Mouse (Mus musculus) heart, postnatal 25 days (tissue): ENCODE measurements around the gene Erich2. TPM values are rescaled to one million over a fixed set of nuclear protein-coding genes. Genes with fewer than 3 reads are reported as not detected.
"Not testable (repeated sequence)": the region's sequence is repeated elsewhere in the genome, so short reads cannot be mapped to it uniquely, and the experiment has no call there.

Experiments used
- DNase-seq: peaks from one replicate; pipeline ENCODE4 v3.0.0; 2022; ENCODE audit warnings: low spot score
- intact Hi-C: fragments of 180-260 bp; cut with DNase I; formaldehyde crosslinking; loops from one replicate; pipeline ENCODE4 v1.15.1; 2025
- total RNA-seq, 2 experiments: library from RNA; stranded (reverse); gene quantifications; 2 replicates each; pipeline ENCODE4 v1.2.3; 2021

Erich2 gene
- not detected for total RNA-seq

- DNase-seq, result no peak
- intact Hi-C loops, result no loop called here
These were observed at the start of gene Erich2 for GRCm38 (mm10) chr2:70508496-70508895. Gene Erich2 (plus strand): TSS chr2:70508819.

GRCm38 (mm10) chr2:70463606-70464005, 45.0 kb upstream of the Erich2 start:
- DNase-seq, result no peak
- intact Hi-C loops, result no loop called here

DNA sequence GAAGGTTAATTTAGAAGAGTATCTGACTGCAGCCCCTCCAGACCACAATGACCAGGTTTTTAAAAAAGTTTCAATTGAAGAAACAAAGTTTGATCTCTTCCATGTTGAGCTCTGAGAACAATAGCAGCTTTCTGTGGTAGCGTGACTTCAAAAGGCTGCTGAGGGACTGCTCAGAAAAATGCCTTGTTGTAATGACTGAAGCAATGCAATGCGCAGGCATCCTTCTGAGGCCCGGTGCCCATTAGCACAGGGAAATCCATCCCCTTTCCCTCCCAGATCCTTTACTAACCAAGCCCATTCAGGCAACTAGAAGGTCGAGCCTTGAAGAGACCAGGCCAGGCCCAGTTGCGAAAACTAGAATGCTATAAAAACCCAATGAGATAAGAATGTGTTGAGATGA, 37.5 kb upstream of the Erich2 start:
- intact Hi-C loops, result no loop called here
- no peak for DNase-seq

DNA sequence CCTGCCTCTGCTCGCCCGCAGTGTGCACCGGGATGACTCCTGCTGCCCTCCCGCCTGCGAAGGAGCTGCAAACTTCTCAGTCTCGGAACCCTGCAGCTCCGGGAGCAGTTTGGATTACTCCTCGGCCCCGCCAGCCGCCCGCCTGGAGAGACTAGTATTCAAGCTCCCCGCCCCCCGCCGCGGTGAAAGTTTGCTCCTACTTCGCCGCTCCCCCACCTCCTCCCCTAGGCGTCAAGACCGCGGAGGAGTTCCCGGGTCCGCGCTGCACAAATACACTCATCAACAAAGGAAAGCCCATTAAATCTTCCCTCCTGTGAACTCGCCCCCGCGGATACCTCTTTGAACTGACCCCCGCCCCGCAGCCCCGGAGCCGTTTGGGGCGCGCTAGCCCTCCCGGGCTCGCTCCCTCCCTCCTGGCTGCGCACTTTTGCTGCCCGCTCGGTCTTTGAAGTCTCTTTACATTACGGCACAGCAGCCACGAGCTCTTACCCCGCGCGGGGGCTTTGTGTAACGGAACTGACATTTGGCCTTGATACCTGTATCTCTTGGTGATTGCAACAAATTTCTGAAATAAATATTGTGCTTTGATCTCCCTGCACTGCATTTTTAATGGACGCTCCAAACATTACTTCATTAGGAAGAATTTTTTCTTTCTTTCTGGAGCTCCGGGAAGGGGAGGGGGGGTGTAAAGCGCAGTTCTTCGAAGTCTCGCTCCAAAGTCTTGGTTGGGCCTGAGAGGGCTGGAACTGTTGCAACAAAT, 36.6 kb upstream of the Erich2 start:
- no peak for DNase-seq
- intact Hi-C loops, result no loop called here

DNA sequence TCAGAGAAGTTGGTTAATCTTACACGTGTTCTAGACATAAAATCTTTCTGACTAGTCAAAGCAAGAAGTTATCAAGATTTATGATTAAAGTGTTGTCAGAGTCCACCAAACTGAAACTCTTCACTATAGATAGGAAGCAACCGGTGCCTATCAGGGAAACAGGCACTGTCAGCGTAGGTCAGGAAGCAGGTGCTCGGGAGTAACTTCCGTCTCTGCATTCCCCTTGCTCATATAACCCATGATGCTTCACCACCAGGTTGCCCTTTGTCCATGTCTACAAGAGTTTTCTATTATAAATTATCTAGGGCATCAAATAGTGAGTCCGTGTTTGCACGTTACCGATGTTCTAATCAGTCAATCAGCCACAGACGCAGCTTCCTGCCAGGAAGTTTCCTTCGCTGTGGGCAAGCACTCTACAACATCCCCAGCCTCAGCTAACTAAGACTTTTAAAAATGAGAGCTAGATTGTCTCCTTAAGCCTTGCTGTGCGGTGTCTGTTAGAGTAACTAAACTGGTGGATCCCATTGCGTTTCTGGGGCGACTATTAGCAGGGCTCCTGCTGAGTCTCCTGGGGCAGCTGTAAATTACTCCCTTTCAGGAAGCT, 10.8 kb upstream of the Erich2 start:
- intact Hi-C loops, result no loop called here
- DNase-seq, result no peak

DNA sequence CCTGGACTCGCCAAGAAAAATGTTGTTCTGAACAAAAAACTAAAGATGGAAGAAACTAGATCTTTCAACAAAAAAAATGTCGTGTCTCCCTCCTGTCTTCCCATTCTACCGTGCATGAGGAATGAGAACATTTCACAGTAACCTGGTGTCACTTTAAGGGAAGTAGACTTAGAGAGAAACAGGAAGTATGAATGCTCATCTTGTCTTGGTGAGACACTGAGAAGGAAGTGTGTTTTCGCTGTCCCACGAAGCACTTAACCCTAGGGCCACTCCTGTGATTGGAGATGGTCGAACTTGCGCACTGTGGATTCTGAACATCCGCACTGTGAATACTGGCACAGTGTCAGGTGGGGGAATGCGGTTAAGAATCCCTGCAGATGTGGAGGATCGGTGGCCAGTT, 5.2 kb upstream of the Erich2 start:
- no peak for DNase-seq
- intact Hi-C loops, result no loop called here

GRCm38 (mm10) chr2:70505229-70505628, 3.4 kb upstream of the Erich2 start:
- DNase-seq, result no peak
- intact Hi-C loops, result no loop called here

DNA sequence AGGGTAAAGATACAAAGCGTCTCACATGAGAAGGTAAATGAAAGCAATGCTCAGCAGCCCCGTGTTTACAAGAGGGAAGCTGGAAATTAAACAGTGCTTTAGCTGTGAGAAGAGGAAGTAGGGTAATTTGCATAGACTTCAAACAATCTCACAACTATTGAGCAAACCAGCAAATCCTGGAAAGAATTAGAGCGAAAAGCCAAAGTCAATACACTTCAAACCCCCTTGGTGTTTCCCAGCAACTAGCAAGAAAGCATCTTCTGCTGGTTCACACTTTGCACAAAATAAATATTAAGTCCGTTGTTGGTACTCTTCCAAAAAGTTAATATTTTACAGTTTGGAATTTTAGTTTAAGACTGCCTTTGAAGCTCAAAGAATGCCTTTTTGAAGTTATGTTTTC, 2.7 kb upstream of the Erich2 start:
- intact Hi-C loops, result no loop called here

GRCm38 (mm10) chr2:70506372-70506771, 2.2 kb upstream of the Erich2 start:
- intact Hi-C loops, result no loop called here
- DNase-seq, result no peak

More for the DNA sequence above, 2.7 kb upstream of the Erich2 start:
- DNase-seq, result no peak

DNA sequence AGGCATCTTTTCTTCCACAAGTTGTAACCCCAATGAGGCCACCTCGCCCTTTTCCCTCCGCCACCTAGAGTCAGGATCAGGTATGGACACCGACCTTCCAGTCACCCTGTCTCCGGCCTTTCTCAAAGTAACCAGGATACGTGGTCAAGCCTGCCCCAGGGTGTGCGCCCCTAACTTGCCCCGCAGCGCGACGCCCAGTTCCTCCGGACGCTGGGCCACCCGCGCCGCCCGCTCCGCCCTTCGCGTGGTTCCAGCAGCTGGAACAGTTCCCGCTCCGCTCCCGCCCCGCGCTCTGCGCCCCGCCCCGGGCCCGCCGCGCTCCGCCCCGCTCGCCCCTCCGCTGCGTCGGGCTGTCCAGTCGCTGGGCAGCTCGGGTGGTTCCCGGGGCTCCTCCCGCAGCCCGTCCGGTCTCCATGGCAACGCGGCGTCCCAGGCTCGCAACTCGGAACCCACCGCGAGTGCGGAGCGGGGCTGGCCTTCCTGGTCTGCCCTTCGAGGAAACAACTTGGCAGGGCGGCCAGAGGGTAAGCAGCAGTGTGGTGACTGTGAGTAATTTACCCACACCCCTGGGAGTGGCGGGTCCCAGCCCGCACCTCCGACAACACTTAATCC, 508 bp downstream of the Erich2 start:
- DNase-seq, result peak; percentile 50
- intact Hi-C loops, result no loop called here

DNA sequence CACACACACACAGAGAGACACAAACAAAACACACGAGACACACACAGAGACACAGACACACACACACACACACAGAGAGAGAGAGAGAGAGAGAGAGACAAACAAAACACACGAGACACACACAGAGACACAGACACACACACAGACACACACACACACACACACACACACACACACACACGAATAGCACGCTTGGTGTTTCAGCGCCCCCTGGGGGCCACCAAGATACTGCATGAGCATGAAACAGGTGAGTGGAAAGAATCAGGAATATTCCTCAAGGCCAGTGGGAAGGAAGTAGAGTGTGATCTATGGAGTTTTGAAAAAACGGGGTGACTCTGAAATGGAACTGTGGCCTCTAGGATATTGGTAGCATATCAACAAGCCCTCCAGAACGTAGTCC, 29.7 kb downstream of the Erich2 start:
- DNase-seq, intact Hi-C loops: not testable (repeated sequence)

GRCm38 (mm10) chr2:70550671-70551070, 42.1 kb downstream of the Erich2 start:
- DNase-seq, result no peak
- intact Hi-C loops, result no loop called here

GRCm38 (mm10) chr2:70551446-70551845, 42.8 kb downstream of the Erich2 start:
- intact Hi-C loops, result no loop called here

DNA sequence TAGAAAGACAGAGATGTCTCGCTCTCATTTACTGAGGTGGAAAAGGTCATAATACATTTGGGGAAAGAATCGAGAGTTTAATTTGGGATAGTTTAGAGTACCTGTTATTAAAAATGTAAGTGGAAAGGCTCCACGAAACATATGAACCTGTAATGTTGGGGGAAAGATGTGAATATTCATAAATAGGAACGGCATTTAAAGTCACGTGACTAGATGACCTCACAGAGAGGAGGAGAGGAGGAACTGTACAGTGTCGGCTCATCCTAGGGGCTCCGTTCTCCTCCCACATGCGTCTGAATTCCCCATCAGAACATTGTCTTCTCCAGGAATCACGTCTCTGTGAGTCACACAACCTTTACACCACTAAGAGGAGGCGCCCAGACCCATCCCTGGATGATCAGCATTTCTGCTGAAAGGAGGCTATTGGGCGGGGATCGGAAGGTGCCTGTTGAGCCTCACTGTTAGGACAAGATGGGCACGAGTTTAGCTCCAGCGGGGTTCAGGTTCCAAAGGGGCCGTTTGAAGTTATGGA, 43.5 kb downstream of the Erich2 start:
- intact Hi-C loops, result no loop called here
- DNase-seq, result no peak

More at GRCm38 (mm10) chr2:70551446-70551845, 42.8 kb downstream of the Erich2 start:
- DNase-seq, result no peak

DNA sequence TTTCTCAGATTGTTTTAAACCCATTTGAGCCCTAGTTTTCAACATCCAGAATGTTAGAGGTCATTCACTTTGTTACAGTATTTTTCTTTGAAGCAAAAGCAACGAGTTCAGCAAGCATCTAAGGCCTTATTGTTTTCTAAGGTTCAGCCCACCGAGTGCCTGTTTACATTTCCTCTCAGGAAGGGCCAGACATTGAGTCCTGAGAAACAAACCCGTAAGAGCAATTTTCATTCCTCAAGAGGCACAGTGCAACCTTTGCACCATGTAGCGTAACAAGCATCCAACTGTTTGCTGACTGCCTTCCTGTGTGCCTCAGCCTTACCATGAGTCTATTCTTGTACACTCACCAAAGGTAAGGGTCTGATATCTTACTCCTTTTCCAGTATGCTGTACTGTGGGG, 44.2 kb downstream of the Erich2 start, which contains the start of gene Gad1:
Gad1 (plus strand) TSS at position 301 of the 400 bp plus-strand sequence.
- DNase-seq, result no peak
- intact Hi-C loops, result no loop called here

DNA sequence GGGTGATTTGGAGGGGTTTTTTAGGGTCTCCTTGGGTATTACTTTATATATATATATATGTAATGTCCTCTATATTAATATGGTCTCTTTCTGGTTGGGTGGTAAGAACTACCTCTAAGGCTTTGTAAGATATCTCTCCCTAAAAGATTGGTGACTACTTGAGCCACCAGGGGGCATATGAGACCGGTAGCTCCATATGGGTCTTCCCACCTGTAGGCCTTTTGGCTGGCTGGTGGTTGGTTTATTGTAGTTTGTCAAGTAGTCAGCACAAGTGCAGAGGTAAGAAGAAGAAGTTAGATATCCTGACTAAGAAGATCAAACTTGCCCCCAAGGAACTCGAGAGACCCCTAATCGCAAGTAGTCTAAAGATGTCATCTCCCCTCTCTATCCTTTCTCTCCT, 45.2 kb downstream of the Erich2 start:
- intact Hi-C loops, result no loop called here
- no peak for DNase-seq

- peak; percentile 30 for DNase-seq
- intact Hi-C loops, result loop anchor here (2.0 kb wide), 2 partner anchors 331 to 431 kb away; no protein-coding TSS in a partner anchor
These were observed 49.7 kb downstream of the Erich2 start for GRCm38 (mm10) chr2:70558112-70558842.

GRCm38 (mm10) chr2:70558843-70559451, 50.3 kb downstream of the Erich2 start:
- intact Hi-C loops, result loop anchor here (2.0 kb wide), 2 partner anchors 332 to 432 kb away; no protein-coding TSS in a partner anchor
- DNase-seq, result no peak

DNA sequence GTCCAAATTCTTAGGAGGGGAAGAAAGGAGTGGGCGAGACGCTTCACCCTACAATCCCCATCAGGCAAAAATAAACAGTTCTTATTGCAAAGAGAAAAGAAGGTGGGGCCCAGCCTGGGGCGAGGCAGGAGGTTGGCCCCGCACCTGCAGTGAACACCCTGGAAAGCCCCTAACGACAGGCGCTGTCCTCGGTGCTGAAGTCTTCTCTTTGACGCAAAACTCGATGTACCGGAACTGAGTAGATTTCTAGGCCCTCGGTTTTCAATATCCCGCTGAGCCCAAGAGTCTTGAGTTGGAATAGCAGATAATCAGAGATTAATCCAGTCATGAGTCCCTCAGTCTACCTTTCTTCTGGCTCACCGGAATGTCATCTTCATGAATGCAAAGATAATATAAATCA, 50.9 kb downstream of the Erich2 start:
- DNase-seq, result no peak
- intact Hi-C loops, result loop anchor here (2.0 kb wide), 2 partner anchors 333 to 433 kb away; no protein-coding TSS in a partner anchor
